Mouse (Mus musculus) Muller cell, postnatal 12 days (primary cell): ENCODE results near the gene Qars.
A peak's percentile ranks its signal among the peaks of the same experiment; 100 is the strongest.

ENCODE experiments used
- DNase-seq: peaks from one replicate; pipeline ENCODE4 v3.0.0-alpha.2; 2015; ENCODE audit errors: inconsistent ontology term

The Qars gene

GRCm38 (mm10) chr9:108486973-108487530 lies 20.5 kb upstream of the Qars start:
- DNase-seq = no peak

- DNase-seq = no peak
Observed at GRCm38 (mm10) chr9:108488403-108488802, 19.1 kb upstream of the Qars start.

DNA sequence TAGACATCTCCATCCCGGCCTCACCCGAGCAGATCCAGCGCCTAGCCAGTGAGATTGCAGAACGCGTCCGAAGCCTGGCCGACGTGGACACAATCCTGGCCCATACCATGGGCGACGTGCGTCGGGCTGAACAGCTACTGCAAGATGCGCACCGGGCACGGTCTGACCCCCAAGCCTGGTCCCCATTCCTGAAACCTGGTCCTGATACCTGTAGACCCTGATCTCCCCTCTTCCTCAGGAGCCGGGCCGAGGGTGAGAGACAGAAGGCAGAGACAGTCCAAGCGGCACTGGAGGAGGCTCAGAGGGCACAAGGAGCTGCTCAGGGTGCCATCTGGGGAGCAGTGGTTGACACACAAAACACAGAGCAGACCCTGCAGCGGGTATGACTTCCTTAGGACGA lies 18.3 kb upstream of the Qars start:
- DNase-seq = no peak

GRCm38 (mm10) chr9:108489702-108490558 lies 17.6 kb upstream of the Qars start:
- DNase-seq = no peak

DNA sequence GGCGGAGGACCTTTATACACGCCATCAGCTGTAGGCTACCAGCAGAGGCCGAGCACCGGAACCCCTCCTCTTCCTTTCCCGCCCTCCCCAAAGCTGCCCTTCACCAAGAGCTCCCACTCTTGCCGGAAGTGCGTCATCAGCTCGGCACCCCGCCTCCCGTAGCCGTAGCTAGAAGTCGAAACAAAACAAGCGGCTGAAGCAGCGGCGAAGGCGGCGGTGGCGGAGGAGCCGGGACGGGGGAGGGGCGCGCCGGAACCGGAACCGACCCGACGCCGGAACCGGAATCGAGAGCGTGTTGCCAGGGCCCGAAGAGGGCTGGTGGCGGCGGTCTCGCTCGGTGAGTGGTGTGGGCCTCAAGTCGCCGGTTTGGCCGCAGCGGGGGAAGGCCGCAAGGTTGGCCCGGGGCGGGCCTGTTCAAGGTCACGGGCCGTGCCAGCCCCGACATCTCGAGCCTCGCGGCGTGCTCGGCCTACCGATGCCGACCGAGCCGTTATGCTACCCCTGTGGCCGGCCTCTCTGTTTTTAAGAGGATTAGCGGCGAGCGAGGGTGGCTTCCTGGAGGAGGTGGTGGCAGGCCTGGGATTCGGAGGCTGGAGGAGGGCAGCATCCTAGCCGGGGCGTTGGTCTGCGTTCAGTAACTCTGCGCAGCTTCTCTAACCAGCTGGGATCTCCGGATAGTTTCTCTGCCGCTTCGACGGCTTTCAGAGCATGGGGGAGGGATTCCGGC lies 16.8 kb upstream of the Qars start, which contains the start of gene Usp19:
Gene Usp19, plus strand, starts transcription at position 44 of the 727 bp plus-strand sequence.
- DNase-seq = peak; percentile 98

DNA sequence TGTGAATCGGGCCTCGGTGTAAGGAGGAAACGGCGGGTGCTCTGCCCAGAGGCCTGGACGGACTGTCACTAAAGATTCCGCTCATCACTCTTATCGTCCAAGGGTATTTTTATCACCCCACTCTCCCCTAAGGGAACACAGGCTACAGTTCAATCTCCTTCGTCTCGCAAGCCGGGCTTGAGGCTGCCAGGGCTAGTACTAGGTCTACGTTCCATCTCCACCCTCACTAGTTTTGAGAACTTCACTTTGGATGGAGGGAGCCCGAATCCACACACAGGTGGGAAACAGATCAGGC lies 16.3 kb upstream of the Qars start:
- no peak for DNase-seq

DNA sequence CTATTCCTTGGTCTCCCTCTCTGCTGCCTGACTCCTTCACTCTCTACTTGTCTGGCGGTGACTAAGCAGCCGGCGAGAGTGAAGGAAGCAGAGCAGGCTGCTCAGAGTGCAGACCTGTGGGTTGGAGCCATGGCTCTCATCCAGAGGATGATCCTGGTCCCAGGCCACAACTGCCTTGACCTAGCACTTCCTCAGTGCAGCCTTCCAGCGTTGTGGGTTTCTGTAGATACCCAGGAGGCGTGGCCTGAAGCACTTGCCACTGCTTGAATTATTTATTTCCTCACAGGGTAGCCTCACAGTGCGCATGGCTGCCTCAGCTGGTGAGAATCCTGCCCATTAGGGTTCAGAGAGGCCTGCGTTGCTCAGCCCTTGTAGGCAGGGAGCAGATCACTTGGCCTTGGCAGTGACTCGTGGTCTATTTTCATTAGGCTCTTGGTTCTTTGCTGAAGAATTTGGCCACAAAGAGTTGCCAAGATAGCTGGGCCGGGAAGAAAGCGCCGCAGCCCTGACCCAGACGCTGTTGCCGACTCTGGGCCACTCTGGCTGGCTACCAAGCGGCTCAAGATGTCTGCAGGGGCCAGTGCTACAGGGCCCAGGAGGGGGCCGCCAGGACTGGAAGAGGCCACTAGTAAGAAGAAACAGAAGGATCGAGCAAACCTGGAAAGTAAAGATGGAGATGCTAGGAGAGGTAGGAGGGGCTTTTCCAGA lies 15.3 kb upstream of the Qars start:
- DNase-seq = peak; percentile 85

GRCm38 (mm10) chr9:108493246-108493645 lies 14.3 kb upstream of the Qars start:
- no peak for DNase-seq

GRCm38 (mm10) chr9:108494146-108494825 lies 13.2 kb upstream of the Qars start:
- no peak for DNase-seq

DNA sequence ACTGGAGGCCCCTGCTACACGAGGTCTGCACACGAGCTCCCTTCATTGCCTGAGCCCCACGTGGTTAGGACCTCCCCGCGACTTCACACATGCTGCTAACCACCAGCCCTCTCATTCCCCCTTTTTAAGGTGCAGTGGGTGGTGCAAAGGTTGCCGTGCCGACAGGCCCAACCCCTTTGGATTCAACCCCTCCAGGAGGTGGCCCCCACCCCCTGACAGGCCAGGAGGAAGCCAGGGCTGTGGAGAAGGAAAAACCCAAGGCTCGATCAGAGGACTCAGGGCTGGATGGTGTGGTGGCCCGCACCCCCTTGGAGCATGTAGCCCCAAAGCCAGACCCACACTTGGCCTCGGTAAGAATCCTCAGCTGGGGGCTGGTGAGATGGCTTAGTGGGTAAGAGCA lies 12.6 kb upstream of the Qars start:
- DNase-seq = no peak

DNA sequence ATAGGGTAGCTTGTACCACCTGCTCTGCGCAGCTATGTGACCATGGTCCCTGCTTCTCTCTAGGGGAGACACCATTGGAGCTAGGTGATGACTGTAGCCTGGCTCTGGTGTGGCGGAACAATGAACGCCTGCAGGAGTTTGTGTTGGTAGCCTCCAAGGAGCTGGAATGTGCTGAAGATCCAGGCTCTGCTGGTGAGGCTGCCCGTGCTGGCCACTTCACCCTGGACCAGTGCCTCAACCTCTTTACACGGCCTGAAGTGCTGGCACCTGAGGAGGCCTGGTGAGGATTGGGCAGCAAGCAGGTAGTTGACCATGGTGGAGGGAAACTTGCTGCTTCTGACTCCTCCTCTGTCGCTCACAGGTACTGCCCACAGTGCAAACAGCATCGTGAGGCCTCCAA lies 8.3 kb upstream of the Qars start:
- no peak for DNase-seq

- no peak for DNase-seq
Observed at GRCm38 (mm10) chr9:108499943-108500342, 7.6 kb upstream of the Qars start.

- DNase-seq = no peak
Observed at GRCm38 (mm10) chr9:108506901-108507300, 605 bp upstream of the Qars start.

DNA sequence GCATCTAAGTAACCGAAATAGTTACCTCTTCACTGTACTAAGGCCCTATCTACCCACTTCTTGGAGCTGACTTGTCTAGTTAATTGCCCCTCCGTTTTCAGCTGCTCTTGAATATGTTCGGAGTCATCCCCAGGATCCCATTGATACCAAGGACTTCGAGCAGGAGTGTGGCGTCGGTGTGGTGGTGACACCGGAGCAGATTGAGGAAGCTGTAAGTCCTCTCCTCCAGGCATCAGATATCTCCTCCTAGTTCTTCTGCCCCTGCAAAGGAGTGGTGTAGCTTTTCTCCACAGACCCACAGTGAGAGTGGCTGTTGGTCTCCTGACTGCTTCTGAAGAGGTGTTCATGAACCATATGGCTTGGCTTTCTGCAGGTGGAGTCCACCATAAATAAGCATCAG lies 1.3 kb downstream of the Qars start:
- no peak for DNase-seq

DNA sequence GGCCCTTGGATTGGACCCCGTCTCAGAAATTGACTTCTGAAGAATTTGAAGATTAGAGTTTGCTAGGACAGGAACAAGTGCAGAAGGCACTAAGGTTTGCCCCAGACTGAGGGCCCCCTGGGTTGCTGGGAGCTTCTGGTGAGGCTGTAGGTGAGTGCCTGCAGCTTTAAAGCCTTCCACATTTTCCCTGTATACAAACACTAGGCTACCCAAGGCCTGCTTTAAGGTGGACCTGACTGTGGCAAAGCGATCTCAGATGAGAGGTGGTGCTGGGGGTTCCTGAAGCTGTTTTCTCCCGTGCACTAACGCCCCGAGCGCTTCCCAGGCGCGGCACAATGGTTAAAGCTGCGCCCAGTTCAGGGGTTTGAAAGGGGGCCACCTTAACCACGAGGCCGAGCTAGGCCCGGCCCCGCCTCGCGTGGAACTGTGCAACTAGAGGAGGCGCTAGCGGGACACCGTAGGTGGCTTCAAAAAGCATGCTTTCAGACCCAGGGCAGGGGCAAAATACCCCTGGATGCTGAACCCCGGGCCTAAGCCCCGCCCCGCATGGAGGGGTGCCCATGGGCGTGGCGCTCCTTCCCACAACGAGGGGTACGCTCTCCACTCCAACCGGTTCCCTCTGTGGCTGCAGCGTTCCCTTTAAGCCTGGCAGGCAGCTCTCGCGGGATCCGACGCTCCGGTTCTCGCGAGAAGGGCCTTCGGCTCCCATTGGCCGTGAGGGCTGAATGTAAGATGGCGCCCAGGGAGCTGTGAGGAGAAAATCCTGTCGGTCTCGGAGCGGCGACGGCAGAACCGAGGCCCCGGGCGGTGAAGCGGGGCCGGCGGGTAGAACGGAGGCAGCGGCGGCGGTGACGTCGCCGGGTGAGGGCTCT lies 9.1 kb downstream of the Qars start, which contains the start of gene Qrich1:
Gene Qrich1, plus strand, starts transcription at position 427 of the 872 bp plus-strand sequence.
- peak; percentile 98 for DNase-seq

DNA sequence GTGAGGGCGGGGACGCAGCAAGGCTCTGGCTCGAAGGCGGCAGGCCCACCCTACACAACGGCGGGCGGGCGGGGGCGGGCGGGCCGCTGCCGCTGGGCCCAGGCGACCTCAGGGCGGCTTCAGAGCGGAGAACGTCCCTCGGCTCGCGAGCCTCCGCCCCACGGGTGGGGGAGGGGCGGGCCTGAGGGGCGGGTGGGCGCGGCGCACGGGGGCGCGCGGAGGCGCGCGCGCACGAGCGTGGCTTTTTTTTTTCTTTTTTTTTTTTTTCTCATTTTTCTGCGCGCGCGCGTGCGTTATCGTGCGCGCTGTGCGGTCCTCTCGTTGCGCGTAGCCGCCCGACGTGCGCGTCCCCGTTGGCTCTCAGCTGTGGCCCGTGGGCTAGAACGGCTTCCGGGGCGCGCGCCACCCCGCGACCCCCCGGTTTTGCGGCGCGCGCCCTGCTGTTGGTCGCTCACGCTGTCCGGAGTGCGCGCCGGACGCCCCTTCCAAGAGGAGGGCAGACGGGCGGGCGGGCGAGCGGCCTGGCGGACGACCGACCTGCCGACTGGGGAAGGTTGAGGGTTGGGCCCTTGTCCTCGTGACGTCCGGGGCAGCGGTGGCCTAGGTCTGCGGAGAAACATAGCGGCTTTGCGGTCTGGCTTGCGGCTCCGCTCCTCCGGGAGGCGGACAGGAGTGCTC lies 9.9 kb downstream of the Qars start:
- DNase-seq = peak; percentile 93

- DNase-seq = no peak
Observed at GRCm38 (mm10) chr9:108517931-108518332, 10.4 kb downstream of the Qars start.

GRCm38 (mm10) chr9:108521604-108522003 lies 14.1 kb downstream of the Qars start:
- peak; percentile 37 for DNase-seq

DNA sequence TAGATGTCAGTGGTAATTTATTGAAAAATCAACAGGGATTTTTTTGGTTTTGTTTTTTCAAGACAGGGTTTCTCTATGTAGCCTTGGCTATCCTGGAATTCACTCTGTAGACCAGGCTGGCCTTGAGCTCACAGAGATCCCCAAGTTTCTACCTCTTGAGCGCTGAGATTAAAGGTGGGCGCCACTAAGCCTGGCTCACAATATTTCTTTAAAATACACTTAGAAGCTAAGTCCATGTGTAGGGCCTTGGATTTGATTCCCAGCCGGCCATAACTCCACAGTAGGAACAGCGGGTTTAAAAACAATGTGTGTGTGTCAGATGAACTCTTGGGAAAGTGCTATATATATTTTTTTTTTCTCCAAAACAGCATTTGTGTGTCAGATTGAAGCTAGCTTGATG lies 15.8 kb downstream of the Qars start:
- DNase-seq = no peak

GRCm38 (mm10) chr9:108525400-108525799 lies 17.9 kb downstream of the Qars start:
- no peak for DNase-seq
